Mouse (Mus musculus) adrenal gland, postnatal 25 days (tissue): ENCODE measurements at regions not wholly inside any gene's neighbourhood (a gene's known extent, or its start where the extent isn't known, plus 50 kb on each side); places are given as distances from the start of the nearest gene placed in this dataset.

Experiments used
- DNase-seq: peaks from one replicate; pipeline ENCODE4 v3.0.0; 2021; ENCODE audit warnings: mixed read lengths

DNA sequence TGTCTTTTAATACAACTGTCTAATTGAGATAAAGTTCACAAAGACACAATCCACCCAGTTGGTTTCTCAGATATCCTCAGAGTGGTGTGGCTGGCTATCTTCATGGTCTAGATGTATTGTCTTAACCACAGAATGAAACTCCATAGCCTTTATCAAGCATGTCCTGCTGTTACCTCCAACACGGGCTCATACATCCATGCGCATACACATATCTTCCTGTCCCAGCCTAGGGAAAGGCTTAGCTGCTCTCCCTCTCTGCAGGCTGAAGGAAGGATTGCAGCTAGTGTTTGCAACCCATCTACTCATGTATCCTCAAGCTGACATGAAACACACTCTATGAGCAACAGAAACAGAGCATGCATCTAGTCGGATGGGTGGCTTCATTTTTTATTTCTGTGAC, 517.2 kb upstream of the Mgmt start:
- DNase-seq = no peak

DNA sequence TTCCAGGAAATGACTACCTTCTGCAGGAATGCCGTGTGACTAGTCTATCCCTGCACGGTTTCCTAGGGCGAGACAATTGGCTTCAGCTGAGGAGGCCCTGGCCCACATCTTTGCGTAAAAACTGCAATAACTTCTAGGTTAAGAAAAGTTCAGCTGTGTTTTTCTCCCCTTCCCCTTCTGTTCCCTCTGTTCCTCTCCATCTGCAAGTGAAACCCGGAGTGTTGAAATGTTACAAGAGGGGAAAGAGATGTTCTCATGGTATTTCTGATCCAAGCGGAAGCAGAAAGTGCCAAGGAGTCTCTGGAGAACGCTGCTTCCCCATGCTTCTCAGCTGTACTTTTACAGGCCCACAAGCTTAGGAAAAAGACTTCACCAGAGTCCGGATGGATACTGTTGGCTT, 516.7 kb upstream of the Mgmt start:
- no peak for DNase-seq

GRCm38 (mm10) chr7:136378321-136378720, 516.1 kb upstream of the Mgmt start:
- DNase-seq = no peak

DNA sequence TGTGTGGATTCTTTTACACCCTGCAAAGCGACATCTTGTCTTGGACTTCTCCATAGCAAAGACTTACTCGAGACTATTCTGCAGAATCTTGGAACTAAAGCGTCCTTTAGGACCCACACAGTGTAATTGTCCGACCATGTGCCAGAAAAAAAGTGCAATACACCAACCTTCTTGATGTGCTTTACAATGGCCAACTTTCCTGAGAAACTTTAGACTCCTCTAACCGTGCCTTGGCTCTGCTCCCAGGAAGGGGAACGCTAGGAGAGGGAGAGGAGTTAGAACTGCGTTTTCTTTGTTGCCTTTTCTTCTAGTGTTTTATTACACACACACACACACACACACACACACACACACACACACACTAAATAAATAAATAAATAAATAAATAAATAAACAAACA, 515.1 kb upstream of the Mgmt start:
- no peak for DNase-seq

DNA sequence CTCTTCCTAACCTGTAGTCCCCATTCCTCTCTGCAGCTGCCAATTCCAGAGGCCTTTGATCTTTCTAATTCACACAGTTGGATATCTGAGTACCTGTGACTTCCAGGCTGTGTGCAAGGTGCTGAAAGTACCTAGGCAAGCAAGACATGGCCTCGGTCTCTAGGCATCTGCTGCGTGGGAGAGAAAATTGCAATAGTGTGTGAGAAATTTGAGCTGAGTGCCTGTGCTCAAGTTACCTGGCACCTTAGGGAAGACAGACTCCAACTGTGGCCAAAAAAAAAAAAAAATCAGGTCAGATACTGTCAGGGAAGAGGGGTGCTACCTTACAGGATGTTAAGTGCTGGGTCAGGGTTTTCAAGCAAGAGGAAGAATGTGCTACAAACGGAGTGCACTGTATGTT, 514.7 kb upstream of the Mgmt start:
- DNase-seq = no peak

- no peak for DNase-seq
Observed at GRCm38 (mm10) chr7:136383296-136383695, 511.1 kb upstream of the Mgmt start.

- no peak for DNase-seq
Observed at GRCm38 (mm10) chr7:136387736-136388135, 506.7 kb upstream of the Mgmt start.

- no peak for DNase-seq
Observed at GRCm38 (mm10) chr7:136390066-136390465, 504.3 kb upstream of the Mgmt start.

- DNase-seq = no peak
Observed at GRCm38 (mm10) chr7:136393454-136393853, 501.0 kb upstream of the Mgmt start.

DNA sequence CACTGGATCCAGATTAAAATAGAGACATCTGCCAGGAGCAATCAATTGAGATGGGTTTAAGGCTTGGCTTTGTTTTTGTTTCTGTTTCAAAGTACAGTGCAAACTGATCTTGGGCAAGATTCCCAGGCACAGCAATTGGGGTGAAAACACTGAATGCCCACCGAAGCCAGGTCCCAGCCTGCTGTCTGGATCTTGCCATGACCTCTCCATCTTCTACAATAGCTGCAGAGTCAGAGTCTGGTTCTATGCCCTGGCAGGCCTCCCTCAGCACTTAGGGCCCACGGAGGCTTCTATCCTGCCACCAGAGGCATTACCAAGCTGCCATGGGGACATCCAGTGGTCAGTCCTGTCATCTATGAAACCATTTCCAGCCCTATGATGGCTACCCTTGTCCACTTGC, 498.6 kb upstream of the Mgmt start:
- no peak for DNase-seq

DNA sequence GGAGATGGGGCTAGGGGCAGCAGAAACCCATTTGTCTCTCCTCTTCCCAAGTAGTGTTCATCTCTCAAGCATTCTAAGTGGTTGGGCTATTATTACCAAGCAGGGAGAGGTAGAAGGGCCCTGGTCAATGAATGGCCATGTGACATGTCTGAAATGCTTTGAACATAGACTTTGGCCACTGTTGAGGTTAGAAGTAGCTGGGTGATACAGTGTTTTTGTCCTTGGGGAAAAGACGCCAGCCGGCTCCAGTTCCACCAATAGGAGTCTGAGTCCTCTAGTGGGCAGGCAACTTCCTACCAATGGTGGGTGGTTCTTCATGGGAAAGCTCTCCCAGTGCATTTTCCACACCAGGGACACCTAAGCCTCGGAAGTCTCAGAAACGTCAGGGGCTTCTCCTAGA, 497.3 kb upstream of the Mgmt start:
- no peak for DNase-seq

DNA sequence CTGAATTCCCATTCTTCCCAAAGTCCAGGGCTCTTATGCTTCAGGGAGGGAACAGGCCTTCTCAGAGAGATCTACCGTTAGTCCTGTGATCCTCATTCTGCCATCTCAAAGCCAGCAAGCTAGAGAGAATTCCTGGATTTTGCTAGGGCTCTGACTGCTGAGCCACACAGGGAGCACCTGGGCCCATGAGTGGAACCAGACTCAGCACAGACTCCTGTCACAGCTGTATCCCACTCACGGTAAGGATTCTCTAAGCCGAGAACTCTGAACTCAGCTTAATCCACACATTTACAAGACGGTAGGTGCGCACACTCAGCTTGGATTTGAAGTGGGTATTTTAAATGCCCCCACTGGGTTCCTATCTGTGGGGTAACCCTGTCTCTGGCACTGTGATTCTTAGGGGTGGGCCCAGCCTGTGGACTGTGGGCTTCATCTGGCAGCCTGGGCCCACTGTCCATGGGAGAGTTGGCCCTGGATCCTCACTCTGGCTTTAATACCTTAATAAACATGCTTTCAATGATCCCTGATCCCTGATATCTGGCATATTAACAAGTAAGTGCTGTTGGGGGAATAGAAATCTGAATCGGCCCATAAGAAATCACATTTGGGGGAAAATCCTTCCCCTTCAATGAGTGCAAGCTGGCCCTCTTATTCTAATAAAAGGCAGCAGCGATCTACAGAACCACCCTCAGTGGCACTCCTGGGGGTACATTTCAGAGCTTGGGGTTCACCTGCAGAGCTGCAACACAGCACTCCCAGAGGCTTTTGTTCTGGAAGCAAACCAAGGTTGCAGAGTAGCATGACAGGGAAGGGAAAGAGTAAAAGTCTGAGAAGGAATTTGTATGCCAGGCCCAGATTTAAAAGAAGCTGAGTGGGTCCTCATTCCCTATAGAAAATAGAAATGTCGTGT, 491.5 kb upstream of the Mgmt start:
- no peak for DNase-seq

- DNase-seq = no peak
Observed at GRCm38 (mm10) chr7:136405391-136405790, 489.0 kb upstream of the Mgmt start.

GRCm38 (mm10) chr7:136406258-136407100, 487.9 kb upstream of the Mgmt start:
- DNase-seq = no peak

DNA sequence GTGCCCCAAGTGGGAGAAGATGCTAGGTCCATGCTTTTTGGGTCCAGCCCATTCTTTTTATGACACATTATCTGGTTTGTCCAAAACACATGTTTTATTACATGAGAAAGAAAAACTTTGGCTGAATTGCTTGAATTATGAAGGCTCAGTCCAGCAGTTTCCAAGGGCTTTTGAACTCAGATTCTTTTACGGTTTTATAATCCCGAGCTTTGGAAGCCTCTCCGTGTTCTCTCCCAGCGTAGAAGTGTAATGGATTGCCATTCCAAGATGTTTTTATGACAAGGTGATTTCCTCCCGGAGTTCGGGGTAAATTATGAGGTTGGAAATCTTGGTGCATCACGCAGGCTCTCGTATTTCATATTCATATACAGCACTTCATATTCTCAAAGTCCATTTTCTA, 479.6 kb upstream of the Mgmt start:
- DNase-seq = no peak

DNA sequence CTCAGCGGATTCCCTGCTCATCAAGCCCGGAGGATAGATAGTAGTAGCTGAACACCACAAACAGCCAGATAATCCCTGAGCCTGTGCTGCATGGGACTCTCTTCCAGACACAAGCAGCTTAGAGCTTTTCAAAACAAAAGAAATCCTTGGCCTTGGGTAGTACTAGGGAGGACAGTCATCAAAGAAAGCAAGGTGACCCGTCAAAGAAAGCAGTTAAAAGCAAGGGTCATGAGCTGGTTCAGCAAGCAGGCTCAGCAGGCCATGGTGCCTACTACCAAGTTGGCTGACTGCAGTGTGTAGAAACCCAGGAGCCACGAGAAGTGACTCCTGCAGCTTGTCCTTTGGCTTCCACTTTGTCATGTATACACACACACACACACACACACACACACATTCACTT, 477.1 kb upstream of the Mgmt start:
- DNase-seq = no peak

- peak; percentile 55 for DNase-seq
Observed at GRCm38 (mm10) chr7:136423846-136424531, 470.4 kb upstream of the Mgmt start.

DNA sequence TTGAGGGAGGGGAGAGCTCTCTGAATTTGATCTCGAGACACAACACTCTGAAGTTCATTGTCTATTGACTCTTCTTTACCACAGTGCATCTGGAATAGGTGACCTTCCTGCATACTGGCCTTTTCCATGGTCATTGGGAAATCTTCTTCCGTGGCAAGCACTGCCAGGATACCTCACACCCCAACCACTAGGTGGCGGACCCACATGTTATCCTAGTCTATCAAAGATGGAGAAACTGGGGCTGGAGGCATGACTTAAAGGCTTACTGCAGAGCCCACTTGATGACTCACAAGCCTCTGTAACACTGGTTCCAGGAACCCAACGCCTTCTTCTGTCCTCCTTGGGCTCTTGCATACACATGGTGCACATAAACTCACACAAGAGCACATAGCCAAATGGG, 467.2 kb upstream of the Mgmt start:
- DNase-seq = no peak

DNA sequence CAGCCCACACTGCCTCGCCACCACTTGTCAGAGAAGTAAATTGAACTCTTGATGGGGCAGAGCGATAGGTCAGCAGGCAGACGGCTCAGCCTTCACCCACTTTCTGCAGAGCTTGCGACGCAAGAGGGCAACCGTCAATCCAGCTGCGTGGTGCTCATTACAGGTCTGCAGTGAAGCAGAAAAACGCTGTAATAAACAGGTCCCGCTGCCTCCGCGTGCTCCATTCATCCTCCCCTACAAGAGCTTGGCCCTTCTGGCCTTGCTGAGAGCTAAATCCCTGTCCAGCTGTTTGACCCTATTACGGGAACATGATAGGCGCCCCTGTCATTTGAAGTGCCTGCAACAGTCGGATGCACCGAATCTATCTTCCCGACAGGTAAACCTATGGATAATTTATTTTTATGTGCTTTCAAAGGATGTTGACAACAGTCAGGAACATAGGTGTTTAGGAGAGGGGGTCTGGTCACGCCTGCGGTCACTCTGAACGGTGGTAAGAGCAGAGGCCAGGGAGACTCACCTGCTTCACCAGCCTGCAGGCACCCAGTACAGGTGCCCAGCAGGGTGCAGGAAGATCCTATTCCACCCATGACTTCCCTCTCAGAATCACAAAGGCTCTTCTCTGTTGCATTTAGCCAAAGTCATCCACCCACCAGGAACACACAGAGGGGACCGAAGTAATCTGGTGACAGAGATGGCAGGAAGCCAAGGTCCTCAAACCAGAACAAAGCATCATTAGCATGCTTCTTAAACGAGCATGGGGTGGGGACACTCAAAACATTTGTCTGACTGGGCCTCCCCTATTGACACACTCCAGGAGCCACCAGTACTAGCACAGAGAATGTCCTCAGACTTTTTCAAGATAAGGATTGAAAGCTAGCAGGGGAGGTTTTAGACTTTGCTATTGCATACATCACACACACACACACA, 464.1 kb upstream of the Mgmt start:
- DNase-seq = no peak

GRCm38 (mm10) chr7:136433699-136434098, 460.7 kb upstream of the Mgmt start:
- DNase-seq = no peak

DNA sequence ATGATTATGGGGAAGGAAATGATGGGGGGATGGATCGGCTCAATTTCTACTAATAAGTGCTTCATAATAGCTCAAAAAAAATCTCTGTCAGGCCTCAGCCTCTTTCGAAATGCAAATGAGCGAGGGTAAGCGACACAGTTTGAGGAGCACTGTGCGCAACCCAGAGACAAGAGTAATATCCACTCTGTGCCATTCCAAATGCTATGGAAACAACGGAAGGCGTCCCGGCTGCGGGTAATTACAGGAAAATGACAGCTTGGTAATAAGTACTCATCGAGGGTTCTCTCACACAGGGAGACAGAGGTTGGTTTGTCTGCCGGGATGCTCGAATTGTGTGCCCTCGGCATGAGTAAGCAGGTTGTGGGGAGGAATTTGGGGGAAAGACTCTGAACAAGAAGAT, 459.9 kb upstream of the Mgmt start:
- DNase-seq = no peak

DNA sequence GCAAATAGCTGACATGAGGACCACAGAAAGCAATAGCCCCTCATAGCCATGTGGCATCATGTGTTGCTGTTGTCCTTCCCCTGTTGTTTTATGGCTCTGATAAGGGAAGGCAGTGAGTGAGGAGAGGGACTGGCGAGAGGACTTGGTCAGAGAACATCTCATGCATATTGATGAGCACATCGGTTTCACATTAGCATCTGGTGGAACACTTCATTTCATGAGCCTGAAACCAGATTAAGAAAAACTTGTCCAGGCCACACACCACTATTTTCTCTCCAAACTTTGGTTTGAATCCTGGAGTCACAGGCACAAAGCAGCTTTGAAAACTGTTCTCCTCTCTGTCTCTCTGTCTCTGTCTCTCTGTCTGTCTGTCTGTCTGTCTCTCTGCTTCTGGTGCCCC, 451.0 kb upstream of the Mgmt start:
- DNase-seq = no peak
